Mouse (Mus musculus) G1E-ER4 (cell line): ENCODE data around the gene Pik3r5. TPM values are rescaled to one million over a fixed set of nuclear protein-coding genes. Genes with fewer than 3 reads are reported as not detected.

Source experiments
- GATA1 ChIP-seq: IDR thresholded peaks from one replicate; pipeline ENCODE4 v1.8.0; 2012; ENCODE audit warnings: low read length, inconsistent platforms
- polyA plus RNA-seq: library from polyadenylated mRNA; stranded (reverse); fragments of >175 nt; gene quantifications from 2 replicates; pipeline ENCODE4 v1.2.3, GENCODE M21; 2012

Pik3r5 gene
- polyA plus RNA-seq, 1 experiment = not detected

- no peak for TF ChIP-seq GATA1
Measured at GRCm38 (mm10) chr11:68485206-68485942, 53.5 kb downstream of the Pik3r5 start.

DNA sequence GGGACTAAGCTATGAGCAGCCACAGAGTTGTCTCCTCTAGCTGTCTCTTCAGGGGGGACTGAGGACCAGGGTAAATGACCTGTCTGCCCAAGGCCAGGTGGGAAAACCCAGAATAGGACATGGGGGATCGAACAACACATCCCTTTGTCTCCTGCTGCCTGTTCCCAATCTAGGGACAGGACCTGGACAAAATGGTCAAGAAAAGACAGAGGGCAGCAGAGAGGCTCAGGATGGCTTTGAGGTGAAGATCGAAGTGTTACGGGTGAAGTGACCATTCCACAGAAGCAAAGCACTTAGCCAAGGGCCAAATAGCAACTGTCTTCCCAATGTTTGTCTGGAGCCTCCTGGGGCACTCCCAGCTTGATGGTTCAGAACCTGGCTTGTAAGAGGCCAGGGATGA, 54.2 kb downstream of the Pik3r5 start:
- no peak for TF ChIP-seq GATA1

DNA sequence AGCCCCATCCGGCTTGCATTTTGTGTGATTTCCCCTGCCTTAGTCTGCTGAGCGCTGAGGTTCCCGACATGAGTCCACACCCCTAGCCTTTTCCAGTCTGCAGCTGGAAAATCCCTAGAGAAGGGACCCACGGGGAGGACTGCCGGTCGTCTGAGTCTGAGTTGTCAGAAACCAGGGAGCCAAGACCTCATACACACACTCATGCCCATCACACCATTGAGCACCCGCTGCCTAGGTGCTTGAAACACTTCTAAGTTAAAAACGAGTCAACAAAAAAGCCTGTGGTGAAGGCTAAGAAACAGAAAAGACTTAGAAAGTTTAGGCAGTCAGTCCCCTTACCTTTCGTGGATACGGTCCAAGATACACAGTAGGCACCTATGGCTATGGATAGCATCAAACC, 55.8 kb downstream of the Pik3r5 start:
- no peak for TF ChIP-seq GATA1

DNA sequence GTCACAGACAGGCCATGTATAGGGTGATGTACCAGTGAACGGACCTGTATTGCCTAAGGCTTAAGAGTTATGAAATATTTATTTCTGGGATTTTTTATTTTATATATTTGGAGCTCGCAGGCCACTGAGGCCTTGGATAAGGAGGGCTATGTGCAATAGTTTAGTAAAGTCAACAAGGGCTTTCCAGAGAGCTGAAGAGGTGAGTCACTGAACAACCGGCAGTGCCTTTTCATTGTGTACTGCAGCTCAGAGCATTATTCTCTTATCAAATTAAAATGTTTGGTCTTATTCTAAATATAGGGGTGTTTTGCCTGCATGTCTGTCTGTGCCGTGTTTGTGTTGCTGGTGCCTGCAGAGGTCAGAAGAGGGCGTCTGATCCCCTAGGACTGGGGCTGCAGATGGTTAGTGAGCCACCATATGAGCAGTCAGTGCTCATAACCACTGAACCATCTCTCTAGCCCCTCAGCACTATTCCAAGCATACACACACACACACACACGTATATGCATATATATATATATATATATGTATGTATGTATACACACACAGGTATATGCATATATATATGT, 56.4 kb downstream of the Pik3r5 start:
- no peak for TF ChIP-seq GATA1

- TF ChIP-seq GATA1 = no peak
Measured at GRCm38 (mm10) chr11:68489236-68489635, 57.3 kb downstream of the Pik3r5 start.

- no peak for TF ChIP-seq GATA1
Measured at GRCm38 (mm10) chr11:68492592-68492991, 60.7 kb downstream of the Pik3r5 start.

- no peak for TF ChIP-seq GATA1
Measured at GRCm38 (mm10) chr11:68493760-68494159, 61.8 kb downstream of the Pik3r5 start.

GRCm38 (mm10) chr11:68497081-68497480, 65.2 kb downstream of the Pik3r5 start:
- no peak for TF ChIP-seq GATA1

DNA sequence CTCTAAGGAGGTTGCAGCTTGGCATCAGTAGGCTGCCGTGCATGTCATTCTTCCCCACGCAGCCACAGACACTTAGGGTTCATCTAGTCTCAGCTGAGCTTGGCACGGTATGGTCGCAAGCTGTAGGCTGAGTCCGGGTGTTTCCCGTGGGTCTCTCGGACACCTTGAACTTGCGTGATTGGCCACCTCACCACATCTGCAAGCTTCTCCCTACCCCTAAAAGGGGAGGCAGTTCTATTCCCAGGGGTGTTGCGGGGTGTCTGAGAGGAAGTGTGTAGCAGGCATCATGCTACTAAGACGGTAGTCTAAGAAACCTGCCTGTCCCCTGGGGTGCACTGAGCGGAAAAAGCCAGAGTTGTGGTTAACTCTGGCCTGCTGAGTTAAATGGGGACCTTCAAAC, 66.6 kb downstream of the Pik3r5 start:
- TF ChIP-seq GATA1 = no peak

DNA sequence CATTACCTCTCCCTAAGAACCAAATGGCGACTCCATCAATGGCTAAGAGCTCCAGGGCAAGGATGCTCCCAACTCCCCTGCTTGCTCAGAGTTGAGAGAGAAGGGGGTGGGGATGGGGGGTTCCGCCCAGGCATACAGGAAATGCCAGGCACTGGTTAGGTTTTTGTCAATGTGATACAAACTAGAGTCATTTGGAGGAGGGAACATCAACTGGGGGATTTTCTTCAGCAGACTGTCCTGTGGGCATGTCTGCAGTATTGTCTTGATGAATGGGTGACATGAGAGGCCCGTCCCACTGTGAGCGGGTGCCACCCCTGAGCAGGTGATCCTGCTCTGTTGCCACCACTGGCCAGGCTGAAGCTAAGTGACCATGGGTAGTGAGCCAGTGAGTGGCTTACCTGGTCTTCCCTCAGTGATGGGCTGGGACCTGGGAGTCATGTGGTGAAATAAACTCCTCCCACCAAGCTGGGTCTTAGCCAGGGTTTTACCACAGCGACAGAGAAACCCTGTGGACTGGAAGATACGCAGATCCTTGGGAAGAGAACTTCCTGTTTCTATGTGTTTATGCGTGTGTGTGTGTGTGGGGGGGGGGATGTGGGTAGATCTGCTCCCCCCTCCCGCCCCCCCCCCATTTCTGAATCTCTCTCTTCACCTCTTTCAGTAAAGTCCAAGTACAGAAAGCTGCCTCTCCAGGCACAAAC, 67.2 kb downstream of the Pik3r5 start:
- TF ChIP-seq GATA1 = no peak

DNA sequence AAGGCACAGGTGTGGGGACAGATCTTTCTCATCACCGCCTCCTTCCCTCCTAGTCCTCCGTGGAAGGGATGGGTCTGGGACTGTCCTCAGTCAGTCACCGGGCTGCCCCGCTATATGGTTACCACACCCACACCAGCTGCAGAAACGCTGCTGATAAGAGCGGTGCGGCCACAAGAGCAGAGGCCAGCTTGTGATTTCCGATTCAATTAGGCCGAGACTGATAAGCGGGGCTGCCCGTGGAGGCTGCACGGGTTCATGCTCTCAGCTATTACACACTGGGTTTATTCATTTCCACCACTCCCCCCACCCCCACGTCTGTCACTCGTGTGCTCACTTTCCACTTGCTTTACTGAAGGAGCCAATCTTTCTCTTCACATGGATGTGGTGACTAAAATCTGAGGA, 69.0 kb downstream of the Pik3r5 start:
- TF ChIP-seq GATA1 = peak; percentile 19

DNA sequence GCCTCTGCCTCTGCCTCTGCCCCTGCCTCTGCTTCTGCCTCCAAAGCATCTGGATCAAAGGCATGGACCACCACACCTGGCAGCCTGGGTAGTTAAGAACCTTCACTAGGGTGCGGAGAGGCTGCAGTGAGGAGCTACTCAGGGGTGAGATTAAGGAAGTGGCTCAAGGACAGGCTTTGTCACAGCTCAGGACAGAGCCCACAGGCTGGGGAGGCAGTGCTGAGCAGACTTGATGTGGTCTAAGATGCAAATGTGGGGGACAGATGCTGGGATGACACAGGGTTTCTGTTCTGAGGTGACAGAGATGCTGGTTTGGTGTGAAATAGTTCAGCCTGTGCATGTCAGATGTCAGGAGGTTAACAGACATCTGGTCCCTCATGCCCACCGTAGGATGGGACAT, 70.5 kb downstream of the Pik3r5 start:
- TF ChIP-seq GATA1 = no peak

- TF ChIP-seq GATA1 = no peak
Measured at GRCm38 (mm10) chr11:68502902-68503629, 71.1 kb downstream of the Pik3r5 start, which contains the start of gene Pik3r6. Gene Pik3r6 (plus strand): TSS chr11:68503019.

- no peak for TF ChIP-seq GATA1
Measured at GRCm38 (mm10) chr11:68504913-68505312, 73.0 kb downstream of the Pik3r5 start.

DNA sequence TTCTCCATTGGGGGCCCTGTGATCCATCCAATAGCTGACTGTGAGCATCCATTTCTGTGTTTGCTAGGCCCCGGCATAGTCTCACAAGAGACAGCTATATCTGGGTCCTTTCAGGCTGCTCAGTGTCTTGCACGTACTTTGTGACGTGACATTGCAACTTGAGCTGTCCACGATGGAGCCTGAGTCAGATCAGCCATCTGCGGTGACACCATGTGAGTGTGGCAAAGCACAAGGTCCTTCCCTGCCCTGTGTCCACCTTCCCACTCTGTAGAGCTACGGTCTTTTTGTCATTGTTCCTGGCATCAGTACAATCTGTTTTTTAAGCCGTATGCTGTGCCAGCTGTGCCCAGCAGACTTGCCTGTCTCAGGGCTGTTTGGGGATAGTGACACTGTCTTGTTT, 75.3 kb downstream of the Pik3r5 start:
- no peak for TF ChIP-seq GATA1

- TF ChIP-seq GATA1 = no peak
Measured at GRCm38 (mm10) chr11:68508619-68509018, 76.7 kb downstream of the Pik3r5 start.
